Mouse (Mus musculus) 416B (cell line): ENCODE measurements around the gene Snx8.
A peak's percentile ranks its signal among the peaks of the same experiment; 100 is the strongest.

Experiments
- DNase-seq: peaks from one replicate; pipeline ENCODE4 v3.0.0; 2011; ENCODE audit warnings: low read depth

The Snx8 gene

DNA sequence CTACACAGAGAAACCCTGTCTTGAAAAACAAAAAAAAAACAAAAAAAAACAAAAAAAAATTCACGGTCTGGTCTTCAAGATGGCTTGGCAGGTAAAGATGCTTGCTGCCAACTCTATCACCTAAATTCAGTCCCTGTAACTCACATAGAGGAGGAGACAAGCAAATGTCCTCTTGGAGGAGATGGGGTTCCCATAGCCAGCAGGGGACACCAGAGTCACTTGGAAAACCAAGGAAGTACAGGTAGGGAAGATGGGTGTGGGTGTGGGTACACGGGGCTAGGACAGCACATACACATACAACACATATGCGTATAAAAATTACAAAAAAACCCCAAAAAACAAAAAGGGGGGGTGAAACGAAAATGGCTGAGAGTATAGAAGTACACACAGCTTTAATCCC lies 46.2 kb downstream of the Snx8 start:
- no peak for DNase-seq

DNA sequence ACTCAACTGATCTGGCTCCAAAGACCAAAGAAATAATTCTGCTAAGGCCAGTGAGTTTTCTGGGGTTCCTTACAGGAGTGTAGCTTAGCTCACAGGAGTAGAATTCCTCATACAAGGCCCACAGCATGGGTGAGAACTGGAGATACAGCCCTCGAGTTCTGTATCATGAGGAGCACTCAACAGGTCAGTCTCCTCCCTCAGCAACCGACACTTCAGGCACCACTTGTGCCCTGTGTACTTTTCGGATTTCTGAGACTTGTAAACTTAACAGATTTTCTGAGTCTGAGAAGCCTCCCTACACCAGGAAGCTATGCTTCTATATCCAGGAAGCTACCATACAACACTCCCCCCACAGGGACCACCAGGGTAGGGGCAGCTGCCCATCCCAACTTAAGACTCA lies 49.2 kb downstream of the Snx8 start:
- no peak for DNase-seq

DNA sequence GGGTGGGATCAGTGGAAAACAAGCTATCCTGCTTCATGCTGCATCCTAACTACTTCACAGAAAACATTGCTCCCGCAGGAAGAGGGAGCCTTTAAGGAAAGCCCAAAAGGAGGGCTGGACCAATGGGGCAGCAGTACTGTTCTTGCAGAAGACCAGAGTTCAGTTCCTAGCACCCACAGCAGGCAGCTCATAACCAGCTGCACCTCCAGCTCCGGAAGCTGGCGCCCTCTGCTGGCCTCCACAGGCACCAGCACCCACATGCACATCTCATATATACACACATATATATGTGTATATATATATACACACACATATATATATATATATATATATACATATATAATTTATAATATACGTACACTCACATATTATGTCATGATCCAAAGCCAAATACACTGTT lies 50.3 kb downstream of the Snx8 start:
- no peak for DNase-seq

DNA sequence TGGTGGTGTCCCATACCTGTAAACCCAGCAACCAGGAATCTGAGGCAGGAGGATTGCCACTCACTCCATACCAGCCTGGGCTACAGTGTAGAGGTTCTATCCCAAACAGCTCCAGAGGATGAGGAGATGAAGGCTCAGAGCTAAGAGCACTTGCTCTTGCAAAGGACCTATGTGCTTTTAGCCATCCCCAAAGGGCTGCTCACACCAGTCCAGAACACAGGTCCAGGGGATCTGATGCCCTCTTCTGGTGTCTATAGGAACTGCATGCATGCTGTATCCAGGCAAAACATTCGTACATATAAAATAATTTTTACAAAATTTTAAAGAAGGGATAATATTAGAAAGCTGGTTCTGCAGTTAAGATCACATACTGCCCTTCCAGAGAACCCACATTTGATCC lies 52.4 kb downstream of the Snx8 start:
- peak; percentile 63 for DNase-seq

DNA sequence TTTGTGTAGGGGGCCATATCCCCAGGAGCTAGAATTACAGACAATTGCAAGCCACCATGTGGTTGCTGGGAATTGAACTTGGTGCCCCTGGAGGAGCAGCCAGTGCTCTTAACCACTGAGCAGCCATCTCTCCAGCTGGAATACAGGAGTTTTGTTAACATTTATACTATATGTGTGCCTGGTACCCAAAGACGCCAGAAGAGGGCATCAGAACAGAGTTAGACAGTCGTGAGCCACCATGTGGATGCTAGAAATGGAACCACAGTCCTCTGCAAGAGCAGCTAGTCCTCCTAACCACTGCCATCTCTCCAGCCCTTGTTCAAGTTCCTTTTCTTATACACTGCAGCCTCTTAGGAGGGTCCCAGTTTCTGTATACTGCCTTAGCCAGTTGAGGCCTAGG lies 55.4 kb downstream of the Snx8 start:
- DNase-seq, result peak; percentile 82

DNA sequence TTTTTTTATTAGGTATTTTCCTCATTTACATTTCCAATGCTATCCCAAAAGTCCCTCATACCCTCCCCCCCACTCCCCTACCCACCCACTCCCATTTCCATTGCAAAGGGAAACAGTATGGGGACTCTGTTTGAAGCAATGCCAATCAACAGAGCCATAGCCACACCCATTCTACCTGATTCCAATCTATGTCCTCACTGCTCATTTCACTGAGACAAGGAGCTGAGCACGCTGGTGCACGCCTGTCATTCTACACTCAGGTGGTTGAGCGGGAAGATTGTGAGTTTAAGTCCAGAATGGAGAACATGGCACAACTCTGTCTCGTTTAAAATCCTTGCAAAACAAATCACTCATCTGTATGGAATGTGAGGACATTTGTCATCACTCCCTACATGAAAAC lies 56.5 kb downstream of the Snx8 start:
- no peak for DNase-seq

DNA sequence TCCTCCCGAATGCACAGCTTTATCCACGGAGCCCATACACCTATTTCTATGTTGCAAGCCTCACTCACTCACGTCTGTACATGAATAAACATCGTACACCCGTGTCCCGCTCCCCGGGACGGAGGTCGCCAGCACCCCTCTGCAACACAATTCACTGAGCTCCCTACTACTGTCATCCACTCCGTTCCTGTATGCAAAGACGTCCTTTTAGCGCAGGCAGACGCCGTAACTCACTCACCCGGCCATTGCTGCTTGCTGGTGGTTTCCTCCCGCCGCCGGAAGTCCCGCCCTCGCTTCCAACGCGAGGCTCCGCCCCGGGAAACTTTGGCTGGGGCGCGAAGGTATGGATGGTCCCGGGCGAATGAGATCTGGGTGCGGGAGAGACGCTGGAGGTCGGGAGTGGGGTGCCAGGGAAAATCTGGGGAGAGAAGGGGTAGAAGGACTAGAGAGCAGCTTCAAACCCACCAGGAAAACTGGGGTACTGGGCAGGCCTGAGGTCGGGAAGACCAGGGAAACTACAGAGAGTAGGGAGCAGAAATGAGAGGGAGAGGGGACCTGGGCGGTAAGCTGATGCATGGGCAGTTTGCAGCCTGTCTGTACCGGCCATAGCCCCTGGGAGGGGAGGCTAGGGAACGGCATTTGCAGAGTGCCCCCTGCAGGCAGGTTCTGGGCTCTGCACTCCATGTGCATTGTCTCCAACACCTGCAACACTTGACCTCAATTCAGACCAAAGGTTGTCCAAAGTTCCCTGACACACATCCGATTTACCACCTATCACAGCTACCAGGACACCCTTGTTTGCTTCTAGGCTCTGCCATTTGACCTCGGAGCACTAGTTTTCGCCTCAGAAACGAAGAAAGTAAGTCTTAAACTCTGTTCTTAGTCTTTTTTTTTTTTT lies 57.2 kb downstream of the Snx8 start, which contains the start of gene Mrm2:
Gene Mrm2, minus strand, starts transcription at position 284 of the 898 bp plus-strand sequence.
- DNase-seq, result peak; percentile 87

DNA sequence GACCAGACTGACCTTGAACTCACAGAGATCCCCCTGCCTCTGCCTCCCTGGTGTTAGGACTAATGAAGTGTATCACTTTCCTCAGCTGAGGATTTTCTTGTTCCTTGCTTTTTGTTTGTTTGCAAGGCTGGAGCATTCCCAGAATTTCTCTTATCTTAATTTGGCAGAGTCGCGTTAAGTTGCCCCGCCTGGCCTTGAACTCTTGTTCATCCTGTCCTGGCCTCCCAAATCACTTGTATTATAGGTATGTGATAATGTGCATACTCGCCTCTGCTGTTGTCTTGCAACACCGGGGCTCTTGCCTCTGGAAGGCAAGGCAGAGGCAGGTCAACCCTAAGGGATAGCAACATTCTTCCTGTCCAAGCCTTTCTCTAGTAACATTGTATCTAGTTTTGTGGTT lies 65.0 kb downstream of the Snx8 start:
- peak; percentile 7 for DNase-seq

DNA sequence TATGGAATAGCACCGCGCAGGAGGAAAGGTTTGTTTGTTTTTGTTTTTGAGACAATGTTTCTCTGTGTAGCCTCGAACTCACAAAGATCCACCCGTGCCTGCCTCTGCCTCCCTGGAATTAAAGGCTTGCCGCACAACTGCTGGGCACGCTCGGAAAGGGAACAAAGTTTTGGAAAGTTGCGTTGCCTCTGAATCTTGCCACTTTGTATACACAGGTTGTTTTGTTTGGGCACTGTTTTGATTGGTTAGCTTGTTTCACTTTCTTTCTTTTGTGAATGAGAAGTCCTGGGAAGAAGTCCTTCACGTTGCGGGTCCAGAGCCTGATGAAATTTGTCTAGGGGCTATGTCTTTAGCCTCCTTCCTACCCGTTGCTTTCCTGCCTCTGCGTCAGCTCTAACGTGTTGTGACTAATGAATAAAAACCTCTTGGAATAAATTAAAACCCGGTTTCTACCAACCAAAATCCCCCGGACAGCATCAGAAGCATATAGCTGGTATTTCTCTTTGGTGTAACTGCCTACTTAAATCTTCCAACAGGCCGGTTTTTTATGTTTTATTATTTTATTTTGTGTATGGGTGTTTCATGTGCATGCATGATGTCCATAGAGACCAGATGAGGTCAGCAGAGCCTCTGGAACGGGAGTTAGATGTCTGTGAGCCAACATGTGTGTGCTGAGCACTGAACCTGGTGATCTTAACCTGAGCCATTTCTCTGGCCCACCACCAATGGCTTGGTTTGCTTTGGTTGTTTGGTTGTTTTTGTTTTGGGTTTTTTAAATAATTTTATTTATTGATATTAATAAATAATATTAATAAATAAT lies 67.1 kb downstream of the Snx8 start:
- DNase-seq, result peak; percentile 80

DNA sequence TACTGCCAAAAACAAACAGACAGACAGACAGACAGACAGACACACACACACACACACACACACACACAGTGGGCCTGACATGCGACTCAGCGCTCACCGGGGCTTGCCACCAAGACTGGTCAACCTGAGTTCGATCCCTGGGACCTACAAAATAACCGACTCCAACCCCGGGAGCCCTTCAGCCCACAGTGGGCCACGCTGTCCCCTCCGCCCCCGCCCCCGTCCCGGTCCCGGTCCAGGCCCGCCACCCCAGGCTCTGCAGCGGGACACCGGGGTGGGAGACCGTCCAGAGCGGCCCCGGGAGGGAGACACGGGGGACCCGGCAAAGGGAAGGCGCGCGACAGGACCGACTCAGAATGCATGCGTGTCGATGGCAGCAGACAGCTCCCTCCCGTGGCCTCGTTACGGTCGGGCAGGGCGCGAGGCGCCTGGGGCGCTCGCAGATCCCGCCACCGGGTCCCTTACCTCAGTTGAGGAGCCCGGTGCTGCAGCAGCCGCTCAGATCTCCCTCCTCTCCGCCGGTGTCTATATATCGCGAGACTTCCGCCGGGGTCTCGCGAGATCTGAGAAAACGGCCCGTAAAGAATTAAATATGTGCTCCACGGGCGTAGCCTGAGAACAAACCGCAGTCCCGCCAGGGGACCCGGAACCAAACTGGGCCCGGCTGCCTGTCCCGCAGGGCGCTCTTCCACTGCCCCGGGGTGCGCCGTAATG lies 67.9 kb downstream of the Snx8 start, which contains the start of the genes Mad1l1 and Nudt1:
Gene Mad1l1, minus strand, starts transcription at position 511 of the 714 bp plus-strand sequence.
Gene Nudt1, plus strand, starts transcription at position 615 of the 714 bp plus-strand sequence.
- peak; percentile 97 for DNase-seq

DNA sequence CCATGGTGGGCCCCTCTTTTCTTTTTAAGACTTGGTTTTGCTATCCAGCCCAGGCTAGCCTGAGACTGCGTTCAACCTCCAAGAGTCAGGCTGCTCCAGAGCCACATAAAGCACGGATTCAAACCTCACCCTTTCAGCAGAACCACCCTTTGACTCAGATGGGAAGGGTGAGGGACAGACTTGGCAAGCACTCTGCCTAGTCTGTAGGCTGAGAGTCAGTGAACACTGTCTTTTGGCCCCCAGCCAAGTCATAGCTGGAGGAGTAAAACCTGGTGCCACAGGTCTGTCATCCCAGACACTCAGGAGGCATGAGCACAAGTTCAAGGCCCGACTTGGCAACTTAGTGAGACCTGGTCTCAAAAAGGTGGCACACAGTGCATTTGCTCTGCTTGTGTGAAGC lies 72.3 kb downstream of the Snx8 start:
- no peak for DNase-seq

DNA sequence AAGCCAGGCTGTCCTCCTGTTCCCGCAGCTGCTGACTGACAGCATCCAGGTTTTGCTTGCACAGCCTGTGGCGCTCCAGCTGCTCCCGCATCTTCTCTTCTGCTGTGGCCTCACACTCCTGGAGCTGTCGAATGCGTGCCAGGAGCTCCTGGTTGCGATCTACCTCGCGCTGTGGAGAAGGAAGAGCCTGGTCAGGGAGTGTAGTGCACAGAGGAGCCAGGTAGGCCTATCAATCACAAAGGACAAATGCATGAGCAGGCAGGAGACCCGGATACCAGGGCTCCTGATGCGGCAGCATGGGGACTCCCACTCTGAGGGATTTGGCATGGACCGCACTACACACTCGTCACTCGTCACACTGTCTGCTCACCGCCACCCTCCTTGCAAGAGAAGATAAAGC lies 81.5 kb downstream of the Snx8 start:
- DNase-seq, result no peak

DNA sequence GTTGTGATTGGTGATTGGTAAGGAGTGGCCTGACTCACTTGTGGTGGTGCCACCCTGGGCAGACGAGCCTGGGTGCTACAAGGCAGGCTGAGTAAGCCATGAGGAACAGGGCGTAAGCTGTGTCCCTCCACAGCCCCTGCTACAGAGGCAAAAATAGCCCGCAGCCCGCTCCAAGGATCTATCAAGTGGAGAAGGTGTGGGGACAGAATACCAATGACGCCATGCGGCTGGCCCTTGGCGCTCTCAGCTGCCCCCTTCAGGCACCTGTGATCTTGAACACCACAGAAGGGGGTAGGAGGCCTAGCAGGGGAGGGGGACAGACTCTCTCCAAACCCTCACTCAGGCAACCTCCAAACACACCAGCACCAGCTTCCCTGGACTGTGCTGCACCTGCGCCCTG lies 83.0 kb downstream of the Snx8 start:
- DNase-seq, result no peak

DNA sequence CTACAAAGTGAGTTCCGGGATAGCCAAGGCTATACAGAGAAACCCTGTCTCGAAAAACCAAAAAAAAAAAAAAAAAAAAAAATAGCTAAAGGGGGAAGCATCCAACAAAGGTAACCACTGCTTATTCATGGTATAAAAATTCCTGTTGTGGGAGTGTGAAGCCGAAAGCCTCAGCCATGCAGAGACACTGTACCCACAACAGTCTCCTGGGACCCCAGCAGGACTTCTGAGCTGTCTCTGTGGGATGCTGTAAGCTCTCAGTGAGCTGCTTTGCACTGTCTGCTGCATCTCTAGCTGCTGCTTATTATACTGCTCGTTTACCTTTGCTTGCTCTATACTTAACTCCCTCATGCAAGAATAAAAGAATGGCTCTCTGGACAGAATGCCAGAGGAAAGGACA lies 90.8 kb downstream of the Snx8 start:
- no peak for DNase-seq

DNA sequence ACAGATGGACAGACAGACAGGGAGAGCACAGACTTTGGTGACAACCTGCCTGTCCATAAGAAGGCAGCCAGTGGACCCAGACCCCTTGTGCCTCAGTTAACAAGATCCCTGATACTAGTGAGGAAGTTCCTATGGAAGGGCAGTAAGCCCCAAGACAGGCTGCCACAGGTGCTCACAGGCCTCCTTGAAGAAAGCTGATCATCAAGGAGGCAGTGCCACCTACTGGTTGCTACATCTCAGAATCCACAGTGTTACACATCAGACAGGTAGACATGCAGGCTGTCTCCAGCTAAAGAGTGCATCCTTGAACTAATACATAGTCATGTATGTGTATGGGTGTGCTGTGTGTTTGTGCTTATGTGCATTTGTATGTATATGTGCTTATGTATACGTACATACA lies 96.9 kb downstream of the Snx8 start:
- DNase-seq, result peak; percentile 76
